Mouse (Mus musculus) C2C12 (cell line): ENCODE results near the gene Trappc3l. TPM values are rescaled to one million over a fixed set of nuclear protein-coding genes. Genes with fewer than 3 reads are reported as not detected.

Experiments
- H3K27me3 ChIP-seq: one replicate; pipeline ENCODE4 v1.6.1; 2011; ENCODE audit not compliant: control insufficient read depth, insufficient read depth, insufficient read length
- H3K36me3 ChIP-seq: one replicate; pipeline ENCODE4 v1.6.1; 2011; ENCODE audit not compliant: control insufficient read depth, insufficient read depth
- H3K4me3 ChIP-seq: one replicate; pipeline ENCODE4 v1.5.1; 2011; ENCODE audit warnings: mild to moderate bottlenecking, control low read depth; ENCODE audit not compliant: poor library complexity, insufficient read depth, severe bottlenecking
- H3K79me2 ChIP-seq: one replicate; pipeline ENCODE4 v1.6.1; 2011; ENCODE audit not compliant: control insufficient read depth, insufficient read depth
- H3K79me3 ChIP-seq: one replicate; pipeline ENCODE4 v1.6.1; 2011; ENCODE audit warnings: low read depth, control low read depth
- H3ac ChIP-seq: one replicate; pipeline ENCODE3; 2011; ENCODE audit warnings: low read depth; ENCODE audit not compliant: control insufficient read depth, insufficient read length
- CEBPB ChIP-seq: IDR thresholded peaks from one replicate; pipeline ENCODE4 v1.6.1; 2011; ENCODE audit warnings: low read depth, mild to moderate bottlenecking, control low read depth, moderate library complexity
- CTCF ChIP-seq: IDR thresholded peaks from one replicate; pipeline ENCODE4 v1.5.1; 2011; ENCODE audit not compliant: control insufficient read depth, insufficient read depth, insufficient read length
- FOSL1 ChIP-seq: IDR thresholded peaks from one replicate; pipeline ENCODE4 v1.8.0; 2011; ENCODE audit warnings: mild to moderate bottlenecking, low read length; ENCODE audit not compliant: poor library complexity, insufficient read depth, severe bottlenecking
- MAX ChIP-seq: IDR thresholded peaks from one replicate; pipeline ENCODE4 v1.6.1; 2011; ENCODE audit warnings: mild to moderate bottlenecking, control low read depth
- MYOD1 ChIP-seq: IDR thresholded peaks from one replicate; pipeline ENCODE4 v1.6.1; 2011; ENCODE audit warnings: low read depth; ENCODE audit not compliant: control insufficient read depth, insufficient read length
- MYOG ChIP-seq: IDR thresholded peaks from one replicate; pipeline ENCODE4 v1.6.1; 2011; ENCODE audit not compliant: control insufficient read depth, insufficient read length; ENCODE audit errors: extremely low read depth
- USF1 ChIP-seq: IDR thresholded peaks from one replicate; pipeline ENCODE4 v1.6.1; 2011; ENCODE audit warnings: low read depth, mild to moderate bottlenecking, control low read depth, moderate library complexity
- polyA plus RNA-seq: library from polyadenylated mRNA; unstranded; fragments of >200 nt; fragmentation: generic; extraction: Trizol; gene quantifications from one replicate; pipeline ENCODE4 v1.2.1, GENCODE M21; 2012; ENCODE audit warnings: missing spikeins

Trappc3l gene
- polyA plus RNA-seq, 1 experiment: not detected

DNA sequence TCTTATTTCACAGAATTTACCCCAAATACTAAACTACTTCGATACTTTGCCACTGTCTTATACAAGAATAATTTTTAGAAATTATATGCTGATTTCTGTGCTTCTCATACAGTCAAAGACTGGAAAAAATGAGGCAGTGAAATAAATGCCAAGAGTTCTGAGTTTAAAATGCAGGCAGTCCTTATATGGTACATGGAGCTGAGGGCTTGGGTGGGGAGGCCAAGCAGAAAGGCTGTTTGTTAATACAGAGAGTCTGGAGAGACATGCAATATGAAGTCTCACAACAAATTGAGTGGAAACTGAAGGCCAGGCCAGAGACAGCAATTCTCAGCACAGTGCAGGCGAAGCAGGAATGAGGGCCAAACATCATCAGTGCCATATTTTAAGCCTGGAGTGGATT is 51.1 kb downstream of the Trappc3l start:
- H3K79me3 ChIP-seq: no peaks in the 10 kb centered on the region
- H3K4me3 ChIP-seq: no peak overlapping the region
- no peaks in the 10 kb centered on the region for H3K79me2 ChIP-seq
- no peaks in the 10 kb centered on the region for H3K27me3 ChIP-seq
- no peak overlapping the region for H3ac ChIP-seq
- no peaks in the 10 kb centered on the region for H3K36me3 ChIP-seq
- TF ChIP-seq USF1 (no peak), MYOG (no peak), MYOD1 (no peak), CTCF (no peak)

- H3K4me3 ChIP-seq: no peak overlapping the region
- H3ac ChIP-seq: no peak overlapping the region
- H3K79me2 ChIP-seq: no peaks in the 10 kb centered on the region
- H3K27me3 ChIP-seq: no peaks in the 10 kb centered on the region
- TF ChIP-seq MYOG (no peak), USF1 (no peak), CTCF (no peak), MYOD1 (no peak), FOSL1 (no peak), MAX (no peak), CEBPB (no peak)
- no peaks in the 10 kb centered on the region for H3K79me3 ChIP-seq
- H3K36me3 ChIP-seq: no peaks in the 10 kb centered on the region
Measured at GRCm38 (mm10) chr10:34089517-34089916, 52.1 kb downstream of the Trappc3l start.

DNA sequence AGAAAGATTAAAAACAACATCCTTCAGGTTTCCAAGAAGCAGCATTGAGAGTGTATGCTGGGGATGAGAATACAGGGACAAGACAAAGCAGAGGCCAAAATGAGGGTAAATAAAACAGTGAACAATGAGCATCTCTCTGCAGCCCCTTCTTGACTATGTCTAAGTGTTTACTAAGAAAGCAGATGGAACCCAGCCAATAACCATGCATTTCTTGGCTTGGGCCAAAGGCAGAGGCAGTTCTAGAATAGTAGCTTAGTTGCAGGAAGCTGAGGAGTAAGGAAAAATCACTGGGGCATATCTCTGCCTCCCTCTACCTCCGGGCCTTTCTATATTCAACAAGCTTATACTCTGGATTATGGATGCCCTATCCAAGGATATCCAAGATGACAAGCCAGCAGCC is 53.1 kb downstream of the Trappc3l start:
- TF ChIP-seq MYOG: no peak
- TF ChIP-seq MYOD1: no peak
- no peak for TF ChIP-seq FOSL1
- TF ChIP-seq CTCF: no peak

GRCm38 (mm10) chr10:34091888-34092287 is 54.5 kb downstream of the Trappc3l start:
- H3K79me2 ChIP-seq: no peaks in the 10 kb centered on the region
- no peaks in the 10 kb centered on the region for H3K79me3 ChIP-seq
- H3K27me3 ChIP-seq: no peaks in the 10 kb centered on the region
- TF ChIP-seq CEBPB (no peak), MYOD1 (no peak)
- no peak overlapping the region for H3ac ChIP-seq
- no peak overlapping the region for H3K4me3 ChIP-seq
- no peaks in the 10 kb centered on the region for H3K36me3 ChIP-seq

More for the DNA sequence above, 53.1 kb downstream of the Trappc3l start:
- Histone ChIP-seq H3K79me2 (no peaks in the 10 kb centered on the region), H3K79me3 (no peaks in the 10 kb centered on the region), H3K36me3 (no peaks in the 10 kb centered on the region), H3K27me3 (no peaks in the 10 kb centered on the region), H3K4me3 (no peak overlapping the region), H3ac (no peak overlapping the region)

- no peak overlapping the region for H3K4me3 ChIP-seq
- no peaks in the 10 kb centered on the region for H3K36me3 ChIP-seq
- no peaks in the 10 kb centered on the region for H3K79me3 ChIP-seq
- H3ac ChIP-seq: no peak overlapping the region
- TF ChIP-seq CEBPB (no peak), MYOG (no peak), FOSL1 (no peak), MAX (no peak), USF1 (no peak), CTCF (no peak), MYOD1 (no peak)
- no peaks in the 10 kb centered on the region for H3K79me2 ChIP-seq
- no peaks in the 10 kb centered on the region for H3K27me3 ChIP-seq
Measured at GRCm38 (mm10) chr10:34095147-34095546, 57.8 kb downstream of the Trappc3l start.

GRCm38 (mm10) chr10:34095964-34096363 is 58.6 kb downstream of the Trappc3l start:
- no peak overlapping the region for H3K4me3 ChIP-seq
- H3K79me3 ChIP-seq: no peaks in the 10 kb centered on the region
- no peak overlapping the region for H3ac ChIP-seq
- no peaks in the 10 kb centered on the region for H3K79me2 ChIP-seq
- no peaks in the 10 kb centered on the region for H3K36me3 ChIP-seq
- TF ChIP-seq MYOG (no peak), MYOD1 (no peak), FOSL1 (no peak), CTCF (no peak), MAX (no peak), USF1 (no peak), CEBPB (no peak)
- no peaks in the 10 kb centered on the region for H3K27me3 ChIP-seq
